Mouse (Mus musculus) kidney, adult 2 months (tissue): Measurements from ENCODE around the gene Tnxb.
"Not testable (repeated sequence)": the region's sequence is repeated elsewhere in the genome, so short reads cannot be mapped to it uniquely, and the experiment has no call there.

ENCODE experiments used
- CTCF ChIP-seq: fragments of 200-500 bp; conservative IDR thresholded peaks from 2 replicates; pipeline ENCODE4 v1.5.1; 2011; ENCODE audit warnings: low read depth, mild to moderate bottlenecking, control low read depth, low read length, moderate library complexity, mixed read lengths; ENCODE audit not compliant: insufficient read depth, insufficient read length
- POLR2A ChIP-seq: fragments of 200-500 bp; IDR thresholded peaks from one replicate; pipeline ENCODE4 v1.6.1; 2011; ENCODE audit warnings: low read depth, low read length, control low read depth

- not testable (repeated sequence) for TF ChIP-seq CTCF, POLR2A
Observed at GRCm38 (mm10) chr17:34729155-34729554, 58.8 kb downstream of the Tnxb start.
